Mouse (Mus musculus) heart, adult 11 months (tissue): ENCODE data around the gene Mcf2.
A peak's percentile ranks its signal among the peaks of the same experiment; 100 is the strongest.

Source experiments
- DNase-seq: peaks from one replicate; pipeline ENCODE4 v3.0.0; 2022

The Mcf2 gene

GRCm38 (mm10) chrX:60178744-60179458 is at the start of gene Mcf2:
Gene Mcf2, minus strand, starts transcription at chrX:60179089.
- DNase-seq: peak; percentile 82

- no peak for DNase-seq
Measured at GRCm38 (mm10) chrX:60187726-60188125, 8.8 kb upstream of the Mcf2 start.

GRCm38 (mm10) chrX:60182611-60183010 is 3.7 kb upstream of the Mcf2 start:
- no peak for DNase-seq

GRCm38 (mm10) chrX:60178025-60178743 is 705 bp downstream of the Mcf2 start:
- DNase-seq: no peak

- DNase-seq: no peak
Measured at GRCm38 (mm10) chrX:60170106-60170505, 8.8 kb downstream of the Mcf2 start.

- DNase-seq: no peak
Measured at GRCm38 (mm10) chrX:60169511-60169910, 9.4 kb downstream of the Mcf2 start.

- no peak for DNase-seq
Measured at GRCm38 (mm10) chrX:60168796-60169195, 10.1 kb downstream of the Mcf2 start.

GRCm38 (mm10) chrX:60147268-60147974 is 31.5 kb downstream of the Mcf2 start:
- no peak for DNase-seq

GRCm38 (mm10) chrX:60075359-60075758 is 103.5 kb downstream of the Mcf2 start:
- DNase-seq: no peak

GRCm38 (mm10) chrX:60055185-60055584 is 123.7 kb downstream of the Mcf2 start:
- no peak for DNase-seq

GRCm38 (mm10) chrX:60054745-60055144 is 124.1 kb downstream of the Mcf2 start:
- DNase-seq: no peak

- no peak for DNase-seq
Measured at GRCm38 (mm10) chrX:60026654-60027053, 152.2 kb downstream of the Mcf2 start.

- no peak for DNase-seq
Measured at GRCm38 (mm10) chrX:60021595-60021994, 157.3 kb downstream of the Mcf2 start.

GRCm38 (mm10) chrX:60021007-60021406 is 157.9 kb downstream of the Mcf2 start:
- DNase-seq: no peak

- no peak for DNase-seq
Measured at GRCm38 (mm10) chrX:60014588-60014987, 164.3 kb downstream of the Mcf2 start.

GRCm38 (mm10) chrX:60013084-60013676 is 165.7 kb downstream of the Mcf2 start:
- no peak for DNase-seq
